Mouse (Mus musculus) testis, adult 2 months (tissue): ENCODE results near the gene Mrpl48.

Experiments used
- CTCF ChIP-seq: fragments of 200-500 bp; IDR thresholded peaks from 2 replicates; pipeline ENCODE4 v1.5.1; 2012; ENCODE audit warnings: low read depth, mild to moderate bottlenecking, inconsistent platforms, low read length, moderate library complexity; ENCODE audit not compliant: control insufficient read depth, insufficient read depth, insufficient replicate concordance
- POLR2A ChIP-seq: fragments of 200-500 bp; IDR thresholded peaks from 2 replicates; pipeline ENCODE4 v1.6.1; 2012; ENCODE audit warnings: low read depth, mild to moderate bottlenecking, inconsistent platforms, low read length, moderate library complexity; ENCODE audit not compliant: control insufficient read depth

DNA sequence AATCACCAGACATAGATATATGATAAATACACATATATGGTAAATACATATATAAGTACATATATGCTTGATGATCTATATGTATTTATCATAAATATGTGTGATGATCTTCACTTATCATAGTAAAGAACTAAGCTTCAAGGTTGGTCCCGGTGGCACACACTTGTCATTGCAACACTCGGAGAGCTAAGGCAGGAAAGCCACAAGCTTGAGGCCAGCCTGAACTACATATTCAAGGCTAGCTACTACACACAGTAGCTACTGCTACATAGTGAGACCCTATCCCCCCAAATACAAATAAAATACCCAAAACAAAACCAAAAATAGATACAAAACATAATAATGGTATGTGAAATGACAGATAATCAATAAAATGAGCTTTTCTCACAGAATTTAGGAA is 72.3 kb downstream of the Mrpl48 start:
- TF ChIP-seq CTCF (no peak), POLR2A (no peak)
